Mouse (Mus musculus): ENCODE data around the gene Zp1.

DNA sequence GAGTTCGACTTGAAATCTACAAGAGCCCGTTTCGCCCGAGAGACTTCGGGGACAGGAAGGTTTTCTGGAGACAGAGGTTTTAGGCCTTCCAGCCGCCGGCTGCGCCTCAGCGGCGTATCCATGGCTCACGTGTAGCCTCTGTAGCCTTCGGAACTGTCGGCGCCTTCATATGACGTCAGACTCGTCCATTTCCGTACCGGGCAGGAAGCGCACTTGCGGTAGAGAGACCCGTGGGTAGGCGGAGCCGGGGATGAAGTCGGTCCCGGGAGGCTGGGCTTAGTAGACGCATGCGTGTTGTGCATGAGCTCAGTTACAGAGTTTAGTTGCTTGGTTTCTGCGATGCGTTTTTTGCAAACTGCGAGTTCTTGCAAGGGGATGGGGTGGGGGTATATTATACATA is 28.7 kb upstream of the Zp1 start, which contains the start of gene Ccdc86:
- TF ChIP-seq CTCF (IDR thresholded peaks at IDR 0.05; ENCODE audit: low read depth, low read length) (no peak), POLR2A (IDR thresholded peaks at IDR 0.05; ENCODE audit: extremely low read depth, insufficient read depth, low read length) (peak; percentile 49; the same call in 1 of the 2 replicates)
